Mouse (Mus musculus) heart, postnatal 4 days (tissue): Measurements from ENCODE around the gene Ftsj1. TPM values are rescaled to one million over a fixed set of nuclear protein-coding genes. Genes with fewer than 3 reads are reported as not detected.

Experiments used
- DNase-seq: peaks from one replicate; pipeline ENCODE4 v3.0.0; 2021
- total RNA-seq, 2 experiments: library from RNA; stranded (reverse); gene quantifications; 2 replicates each; pipeline ENCODE4 v1.2.3; 2021

Ftsj1 gene
- total RNA-seq: 10 to 100 TPM; 14.6 to 15.6 TPM

- DNase-seq: peak; percentile 77
These were observed at the start of gene Ftsj1 for GRCm38 (mm10) chrX:8252334-8253285. Ftsj1 (minus strand) TSS chrX:8252406.

- DNase-seq: no peak
These were observed 36.4 kb upstream of the Ftsj1 start for GRCm38 (mm10) chrX:8288621-8289020.

GRCm38 (mm10) chrX:8274056-8274455 lies 21.9 kb upstream of the Ftsj1 start:
- DNase-seq: peak; percentile 15

GRCm38 (mm10) chrX:8272000-8272399 lies 19.8 kb upstream of the Ftsj1 start:
- DNase-seq: no peak

GRCm38 (mm10) chrX:8271083-8271820 lies 19.0 kb upstream of the Ftsj1 start, which contains the start of gene Slc38a5:
Slc38a5 (plus strand) TSS chrX:8271133.
- DNase-seq: no peak

- DNase-seq: no peak
These were observed 12.0 kb upstream of the Ftsj1 start for GRCm38 (mm10) chrX:8264222-8264621.

GRCm38 (mm10) chrX:8263156-8263804 lies 11.1 kb upstream of the Ftsj1 start:
- no peak for DNase-seq

- no peak for DNase-seq
These were observed 7.3 kb upstream of the Ftsj1 start for GRCm38 (mm10) chrX:8259478-8259877.

- no peak for DNase-seq
These were observed 3.6 kb upstream of the Ftsj1 start for GRCm38 (mm10) chrX:8255807-8256206.

- DNase-seq: no peak
These were observed 1.5 kb upstream of the Ftsj1 start for GRCm38 (mm10) chrX:8253711-8254110.

GRCm38 (mm10) chrX:8251789-8252333 lies 345 bp downstream of the Ftsj1 start:
- no peak for DNase-seq

- DNase-seq: no peak
These were observed 3.6 kb downstream of the Ftsj1 start for GRCm38 (mm10) chrX:8248542-8249120.

GRCm38 (mm10) chrX:8247680-8248079 lies 4.5 kb downstream of the Ftsj1 start:
- DNase-seq: no peak

GRCm38 (mm10) chrX:8238804-8239395 lies 13.3 kb downstream of the Ftsj1 start:
- no peak for DNase-seq

GRCm38 (mm10) chrX:8236704-8237103 lies 15.5 kb downstream of the Ftsj1 start:
- DNase-seq: no peak

- DNase-seq: no peak
These were observed 18.6 kb downstream of the Ftsj1 start for GRCm38 (mm10) chrX:8233602-8234001.

GRCm38 (mm10) chrX:8230272-8230671 lies 21.9 kb downstream of the Ftsj1 start:
- DNase-seq: no peak

GRCm38 (mm10) chrX:8223473-8223872 lies 28.7 kb downstream of the Ftsj1 start:
- DNase-seq: no peak

- no peak for DNase-seq
These were observed 29.4 kb downstream of the Ftsj1 start for GRCm38 (mm10) chrX:8222678-8223421.

- DNase-seq: no peak
These were observed 29.9 kb downstream of the Ftsj1 start for GRCm38 (mm10) chrX:8222296-8222677.

GRCm38 (mm10) chrX:8219651-8220050 lies 32.6 kb downstream of the Ftsj1 start:
- no peak for DNase-seq
